Mouse (Mus musculus): ENCODE measurements around the gene Rslcan18. TPM values are rescaled to one million over a fixed set of nuclear protein-coding genes. Genes with fewer than 3 reads are reported as not detected.

The Rslcan18 gene
- polyA plus RNA-seq, 1 experiment = 0.16 TPM

- Histone ChIP-seq H3K27me3 (ENCODE audit: control insufficient read depth, insufficient read depth, low read length) (no peaks in the 10 kb centered on the region), H3K4me1 (ENCODE audit: control insufficient read depth, insufficient read depth, low read length) (no peaks in the 10 kb centered on the region; the same call in 1 of the 2 replicates), H3K4me3 (replicated peaks; ENCODE audit: insufficient read depth, low read depth, low read length) (peak within 1 kb of the TSS; percentile 89), H3K27ac (ENCODE audit: insufficient read depth, low read length) (peak within 1 kb of the TSS; percentile 30)
- DNase-seq = peak; percentile 87 to 94
- WGBS = under 1% methylated on average over 17 of the region's 17 CpGs
- peak; percentile 38; the same call in 1 of the 2 replicates for TF ChIP-seq CTCF (IDR thresholded peaks at IDR 0.05; ENCODE audit: borderline replicate concordance, insufficient read depth, low read depth, low read length)
- TF ChIP-seq POLR2A (IDR thresholded peaks at IDR 0.05; ENCODE audit: borderline replicate concordance, insufficient read depth, low read length) = peak; percentile 43; the same call in 1 of the 2 replicates
Observed at GRCm38 (mm10) chr13:67108194-67108820, 7.8 kb downstream of the Rslcan18 start, which contains the start of gene Gm28557. TSS of gene Gm28557 (minus strand) at chr13:67108604.

GRCm38 (mm10) chr13:67107681-67108080 lies 8.4 kb downstream of the Rslcan18 start:
- TF ChIP-seq POLR2A (IDR thresholded peaks at IDR 0.05; ENCODE audit: borderline replicate concordance, insufficient read depth, low read length) (no peak), CTCF (IDR thresholded peaks at IDR 0.05; ENCODE audit: borderline replicate concordance, insufficient read depth, low read depth, low read length) (no peak)
- no peak for DNase-seq
- Histone ChIP-seq H3K27me3 (ENCODE audit: control insufficient read depth, insufficient read depth, low read length) (no peaks in the 10 kb centered on the region), H3K27ac (ENCODE audit: insufficient read depth, low read length) (no peak overlapping the region), H3K4me3 (replicated peaks; ENCODE audit: insufficient read depth, low read depth, low read length) (no peak overlapping the region), H3K4me1 (ENCODE audit: control insufficient read depth, insufficient read depth, low read length) (no peaks in the 10 kb centered on the region; the same call in 1 of the 2 replicates)
- WGBS = 58% methylated on average over 9 of the region's 9 CpGs

GRCm38 (mm10) chr13:67097876-67098275 lies 18.2 kb downstream of the Rslcan18 start, which contains the start of gene Zfp708:
TSS of gene Zfp708 (minus strand) at chr13:67097976.
- no peak for DNase-seq
- Histone ChIP-seq H3K27ac (ENCODE audit: insufficient read depth, low read length) (no peak within 1 kb of the TSS), H3K4me1 (ENCODE audit: control insufficient read depth, insufficient read depth, low read length) (no peaks in the 10 kb centered on the region), H3K27me3 (ENCODE audit: control insufficient read depth, insufficient read depth, low read length) (no peaks in the 10 kb centered on the region), H3K4me3 (replicated peaks; ENCODE audit: insufficient read depth, low read depth, low read length) (no peak within 1 kb of the TSS)
- WGBS = 86% methylated on average over 10 of the region's 10 CpGs
- TF ChIP-seq POLR2A (IDR thresholded peaks at IDR 0.05; ENCODE audit: borderline replicate concordance, insufficient read depth, low read length) (no peak), CTCF (IDR thresholded peaks at IDR 0.05; ENCODE audit: borderline replicate concordance, insufficient read depth, low read depth, low read length) (no peak)

DNA sequence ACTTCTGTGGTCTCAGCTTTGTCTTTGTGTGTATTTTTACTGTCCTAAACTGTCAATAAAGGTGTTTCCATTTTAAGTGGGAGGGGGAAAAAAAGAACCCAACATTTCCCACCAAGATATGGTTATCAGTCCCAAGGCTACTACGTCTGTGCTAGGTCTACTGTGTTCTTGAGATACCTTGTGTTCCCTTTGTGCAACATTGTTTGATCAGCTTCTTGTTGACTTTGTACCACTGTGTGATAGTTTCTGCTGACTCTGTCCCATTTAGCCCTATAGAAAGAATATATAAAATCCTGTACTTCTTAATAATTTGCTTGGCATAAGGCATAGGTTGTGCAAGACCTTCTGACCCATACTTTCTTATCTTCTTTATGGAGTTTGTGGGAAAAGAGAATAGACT lies 25.9 kb downstream of the Rslcan18 start:
- no peak for TF ChIP-seq POLR2A (IDR thresholded peaks at IDR 0.05; ENCODE audit: borderline replicate concordance, insufficient read depth, low read length)
- no peak for TF ChIP-seq CTCF (IDR thresholded peaks at IDR 0.05; ENCODE audit: borderline replicate concordance, insufficient read depth, low read depth, low read length)
- no peak for DNase-seq
- Histone ChIP-seq H3K27ac (ENCODE audit: insufficient read depth, low read length) (no peak overlapping the region), H3K4me1 (ENCODE audit: control insufficient read depth, insufficient read depth, low read length) (no peaks in the 10 kb centered on the region), H3K4me3 (replicated peaks; ENCODE audit: insufficient read depth, low read depth, low read length) (no peak overlapping the region), H3K27me3 (ENCODE audit: control insufficient read depth, insufficient read depth, low read length) (no peaks in the 10 kb centered on the region)
- 85% methylated on average over 1 of the region's 1 CpGs for WGBS

- TF ChIP-seq CTCF (IDR thresholded peaks at IDR 0.05; ENCODE audit: borderline replicate concordance, insufficient read depth, low read depth, low read length) (no peak), POLR2A (IDR thresholded peaks at IDR 0.05; ENCODE audit: borderline replicate concordance, insufficient read depth, low read length) (no peak)
- no peaks in the 10 kb centered on the region for H3K27me3 ChIP-seq (ENCODE audit: control insufficient read depth, insufficient read depth, low read length)
- H3K4me1 ChIP-seq (ENCODE audit: control insufficient read depth, insufficient read depth, low read length) = no peaks in the 10 kb centered on the region
- 96% methylated on average over 1 of the region's 1 CpGs for WGBS
- no peak for DNase-seq
- H3K27ac ChIP-seq (ENCODE audit: insufficient read depth, low read length) = no peak overlapping the region; the same call in 1 of the 2 replicates
- peak overlapping the region; percentile 96 for H3K4me3 ChIP-seq (replicated peaks; ENCODE audit: insufficient read depth, low read depth, low read length)
Observed at GRCm38 (mm10) chr13:67081946-67082345, 34.1 kb downstream of the Rslcan18 start.

DNA sequence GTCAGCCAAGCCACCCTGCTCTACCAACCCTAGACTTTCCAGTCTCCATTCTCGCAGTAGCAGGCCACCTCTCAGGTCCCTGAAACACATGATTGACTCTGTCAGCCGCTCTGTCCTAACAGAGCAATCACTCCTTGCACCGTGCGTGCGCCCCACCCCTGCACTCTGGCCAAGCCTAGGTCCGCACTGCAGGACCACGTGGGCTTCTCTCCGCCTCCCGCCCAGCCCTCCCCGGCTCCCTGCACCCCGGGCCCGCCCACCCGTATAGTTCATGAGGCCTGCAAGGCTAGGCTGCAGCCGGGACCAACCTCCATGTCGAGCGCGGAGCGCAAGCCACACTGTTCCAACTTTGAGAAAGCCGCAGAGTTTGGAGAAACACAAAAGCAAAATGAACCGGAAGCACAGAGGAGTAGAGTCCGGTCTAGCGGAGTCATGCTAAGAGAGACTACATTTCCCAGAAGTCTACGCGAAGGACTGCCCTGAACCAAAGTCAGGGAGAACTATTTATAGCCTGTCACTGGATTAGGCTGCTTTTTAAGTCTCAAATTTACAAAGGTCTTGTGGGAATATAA lies 34.8 kb downstream of the Rslcan18 start:
- H3K4me3 ChIP-seq (replicated peaks; ENCODE audit: insufficient read depth, low read depth, low read length) = peak overlapping the region; percentile 96
- H3K27me3 ChIP-seq (ENCODE audit: control insufficient read depth, insufficient read depth, low read length) = no peaks in the 10 kb centered on the region
- 1% methylated on average over 24 of the region's 24 CpGs for WGBS
- H3K4me1 ChIP-seq (ENCODE audit: control insufficient read depth, insufficient read depth, low read length) = no peaks in the 10 kb centered on the region
- peak; percentile 77 to 83 for DNase-seq
- TF ChIP-seq CTCF (IDR thresholded peaks at IDR 0.05; ENCODE audit: borderline replicate concordance, insufficient read depth, low read depth, low read length) (no peak), POLR2A (IDR thresholded peaks at IDR 0.05; ENCODE audit: borderline replicate concordance, insufficient read depth, low read length) (peak; percentile 69)
- H3K27ac ChIP-seq (ENCODE audit: insufficient read depth, low read length) = peak overlapping the region; percentile 26; the same call in 1 of the 2 replicates

DNA sequence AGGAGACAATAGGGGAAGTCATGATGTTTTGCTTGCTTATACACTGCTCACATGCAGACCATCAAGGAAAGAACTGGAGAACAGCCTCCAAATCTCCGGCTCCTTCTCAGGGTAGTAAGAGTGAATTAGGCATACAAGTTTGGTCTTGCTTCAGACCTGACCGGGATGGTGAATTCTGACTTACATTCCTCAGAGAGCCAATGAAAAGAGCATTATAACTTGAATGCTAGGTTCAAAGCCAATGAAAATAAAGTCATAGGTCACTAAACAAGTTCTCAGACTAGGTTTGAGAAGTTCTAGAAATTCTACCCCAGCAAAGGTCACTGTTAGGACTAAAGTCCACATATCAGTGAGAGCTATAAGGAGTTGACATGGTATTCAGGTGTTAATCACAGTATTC lies 38.8 kb downstream of the Rslcan18 start:
- no peak for TF ChIP-seq POLR2A (IDR thresholded peaks at IDR 0.05; ENCODE audit: borderline replicate concordance, insufficient read depth, low read length)
- no peak for TF ChIP-seq CTCF (IDR thresholded peaks at IDR 0.05; ENCODE audit: borderline replicate concordance, insufficient read depth, low read depth, low read length)
- Histone ChIP-seq H3K4me3 (replicated peaks; ENCODE audit: insufficient read depth, low read depth, low read length) (no peak overlapping the region), H3K27me3 (ENCODE audit: control insufficient read depth, insufficient read depth, low read length) (no peaks in the 10 kb centered on the region), H3K4me1 (ENCODE audit: control insufficient read depth, insufficient read depth, low read length) (no peaks in the 10 kb centered on the region), H3K27ac (ENCODE audit: insufficient read depth, low read length) (no peak overlapping the region)
- no peak for DNase-seq
- 95% methylated on average over 2 of the region's 2 CpGs for WGBS

DNA sequence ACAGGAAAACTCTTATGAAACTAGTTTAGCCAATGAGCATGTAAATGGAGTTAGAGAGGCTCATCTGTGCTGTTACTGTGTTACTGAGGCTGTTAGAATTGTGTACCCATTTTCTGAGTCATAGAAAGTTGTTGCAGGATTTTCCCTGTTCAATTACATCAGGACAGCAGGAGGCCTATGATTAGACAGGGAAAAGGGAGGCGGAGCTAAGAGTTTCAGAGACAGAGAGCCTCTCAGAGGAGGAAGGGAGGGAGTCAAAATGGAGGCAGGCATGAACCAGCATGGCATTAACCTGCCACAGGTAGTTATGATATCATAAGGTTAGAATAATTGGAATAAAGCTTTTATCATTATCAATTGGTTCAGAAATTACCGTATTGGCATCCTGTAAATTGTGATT lies 43.3 kb downstream of the Rslcan18 start:
- Histone ChIP-seq H3K4me3 (replicated peaks; ENCODE audit: insufficient read depth, low read depth, low read length) (no peak overlapping the region), H3K4me1 (ENCODE audit: control insufficient read depth, insufficient read depth, low read length) (no peaks in the 10 kb centered on the region), H3K27ac (ENCODE audit: insufficient read depth, low read length) (no peak overlapping the region), H3K27me3 (ENCODE audit: control insufficient read depth, insufficient read depth, low read length) (no peaks in the 10 kb centered on the region; the same call in 1 of the 2 replicates)
- 95% methylated on average over 2 of the region's 2 CpGs for WGBS
- DNase-seq = no peak
- no peak for TF ChIP-seq POLR2A (IDR thresholded peaks at IDR 0.05; ENCODE audit: borderline replicate concordance, insufficient read depth, low read length)
- no peak for TF ChIP-seq CTCF (IDR thresholded peaks at IDR 0.05; ENCODE audit: borderline replicate concordance, insufficient read depth, low read depth, low read length)
